Mouse (Mus musculus) hematopoietic multipotent progenitor cell, adult 10-12 weeks (in vitro differentiated cells): Measurements from ENCODE around the gene Elobl. TPM values are rescaled to one million over a fixed set of nuclear protein-coding genes. Genes with fewer than 3 reads are reported as not detected.

Experiments used
- polyA plus RNA-seq: library from polyadenylated mRNA; stranded (reverse); fragments of >175 nt; gene quantifications from 2 replicates; pipeline ENCODE4 v1.2.3, GENCODE M21; 2012; ENCODE audit warnings: low replicate concordance

Gene Elobl
- not detected in 2 replicates for polyA plus RNA-seq

DNA sequence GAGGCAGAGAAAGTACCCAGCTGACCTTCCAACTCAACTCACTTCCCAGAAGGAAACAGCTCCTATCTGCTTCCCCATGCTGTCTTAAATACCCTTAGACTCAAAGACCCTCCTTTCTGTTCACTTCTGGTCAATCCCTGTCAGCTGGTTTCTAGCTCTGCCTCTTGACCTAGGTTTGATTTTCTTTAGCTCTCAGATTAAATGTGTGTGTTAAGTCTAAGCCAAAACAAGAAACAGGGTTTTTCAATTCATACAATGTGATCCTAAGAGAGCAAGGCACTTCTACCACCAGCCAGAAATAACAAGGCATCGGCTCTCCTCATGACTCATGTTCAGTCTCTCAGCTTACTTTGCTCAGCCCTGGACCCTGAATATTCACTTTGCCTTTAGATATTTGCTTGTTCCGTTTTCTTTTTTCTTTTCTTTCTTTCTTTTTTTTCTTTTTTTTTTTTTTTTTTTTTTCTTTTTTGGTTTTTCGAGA is at the start of gene Elobl:
Gene Elobl, minus strand, starts transcription at position 51 of the 481 bp plus-strand sequence.

DNA sequence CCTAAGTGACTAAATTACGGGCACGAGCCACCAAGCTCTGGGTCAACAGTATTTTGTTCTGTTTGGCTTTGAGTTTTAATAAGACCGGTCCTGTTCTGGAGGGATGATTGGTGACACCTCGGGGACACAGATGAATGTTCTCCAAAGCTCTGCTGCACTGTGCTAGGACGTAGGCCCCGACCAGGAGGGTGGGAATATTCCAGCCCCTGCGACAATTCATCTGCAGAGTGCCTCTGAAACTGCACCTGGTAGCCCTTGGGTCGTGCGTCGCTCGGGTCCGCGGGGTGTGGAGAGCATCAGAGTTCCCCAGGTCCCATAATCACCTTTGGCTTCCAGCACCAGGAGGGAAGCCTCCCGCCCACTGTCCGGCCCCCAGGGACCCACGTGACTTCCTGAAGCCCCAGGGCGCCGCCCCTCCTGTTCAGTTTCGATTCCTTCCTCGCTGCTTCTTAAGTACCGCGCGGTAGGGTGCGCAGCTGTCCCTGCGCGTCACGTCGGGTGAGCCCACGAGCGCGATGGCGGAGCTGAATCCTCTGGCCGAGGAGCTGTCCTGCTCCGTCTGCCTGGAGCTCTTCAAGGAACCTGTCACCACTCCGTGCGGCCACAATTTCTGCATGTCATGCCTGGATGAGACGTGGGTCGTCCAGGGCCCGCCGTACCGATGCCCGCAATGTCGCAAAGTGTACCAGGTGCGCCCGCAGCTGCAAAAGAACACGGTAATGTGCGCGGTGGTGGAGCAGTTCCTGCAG is 32.4 kb upstream of the Elobl start, which contains the start of gene Trim25:
Gene Trim25, plus strand, starts transcription at position 403 of the 749 bp plus-strand sequence.

DNA sequence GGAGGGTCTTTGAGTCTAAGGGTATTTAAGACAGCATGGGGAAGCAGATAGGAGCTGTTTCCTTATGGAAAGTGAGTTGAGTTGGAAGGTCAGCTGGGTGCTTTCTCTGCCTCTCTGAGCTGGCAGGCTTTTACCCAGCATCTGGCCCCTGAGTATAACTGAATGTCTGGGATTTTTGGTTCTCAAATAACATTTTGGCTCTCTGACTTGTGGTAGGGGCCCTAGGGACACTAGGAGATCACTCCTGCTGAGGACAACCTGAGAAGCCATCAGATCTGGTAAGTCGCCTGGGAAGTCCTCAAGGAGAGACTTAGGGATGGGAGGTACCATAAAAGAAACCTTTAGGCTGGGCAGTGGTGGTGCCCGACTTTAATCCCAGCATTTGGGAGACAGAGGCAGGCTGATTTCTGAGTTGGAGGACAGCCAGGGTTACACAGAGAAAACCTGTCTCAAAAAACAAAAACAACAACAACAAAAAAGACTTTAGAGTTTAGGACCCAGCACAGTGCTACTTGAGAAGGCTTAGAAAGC is 3.5 kb upstream of the Elobl start, which contains the start of gene Coil:
Gene Coil, plus strand, starts transcription at position 51 of the 531 bp plus-strand sequence.

DNA sequence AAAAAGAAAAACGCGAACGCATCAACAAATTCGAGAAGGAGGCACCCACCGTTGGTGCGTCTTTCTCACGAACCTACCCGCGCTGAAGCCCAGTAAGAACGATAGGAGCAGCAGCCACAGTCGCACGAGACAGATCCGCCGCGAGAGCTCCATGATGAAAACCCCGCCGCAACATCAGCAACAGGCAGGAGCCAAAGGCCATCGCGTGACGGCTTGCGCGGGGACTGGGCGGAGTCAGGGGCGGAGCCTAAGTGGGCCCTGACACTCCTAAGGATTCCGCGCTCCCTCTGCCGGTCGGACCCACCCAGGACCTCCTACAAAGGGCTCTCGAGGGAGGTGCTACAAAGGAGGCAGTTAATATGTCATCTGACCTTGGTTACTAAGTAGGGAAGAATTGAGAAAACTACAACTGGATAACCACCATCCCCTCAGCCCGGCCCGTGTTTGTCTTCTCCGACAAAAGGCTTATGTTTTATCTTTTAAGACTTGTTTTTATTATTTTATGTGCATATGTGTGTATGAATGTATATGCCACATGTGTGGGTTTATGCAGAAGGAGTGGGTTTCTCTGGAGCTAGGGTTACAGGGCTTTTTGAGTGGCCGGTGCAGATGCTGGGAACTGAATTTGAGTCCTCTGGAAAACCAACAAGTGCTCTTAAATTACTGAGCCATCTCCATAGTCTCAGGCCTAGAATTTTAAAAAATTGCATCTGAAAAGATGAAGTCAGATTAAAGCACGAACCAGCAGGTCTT is 11.3 kb downstream of the Elobl start, which contains the start of gene Scpep1:
Gene Scpep1, minus strand, starts transcription at position 249 of the 753 bp plus-strand sequence.

Other genes with a start within 250 kb of the Elobl start
- 17.7 and 25.0 TPM in 2 replicates for gene Msi2, start 248.4 kb downstream of the Elobl start, polyA plus RNA-seq
- 1.5 and 3.0 TPM in 2 replicates for gene Akap1, start 102.3 kb downstream of the Elobl start, polyA plus RNA-seq
- gene Scpep1, start 11.5 kb downstream of the Elobl start, polyA plus RNA-seq, result 6.8 and 19.3 TPM in 2 replicates
- 5.0 and 7.9 TPM in 2 replicates for gene Coil, start 3.3 kb upstream of the Elobl start, polyA plus RNA-seq
- gene Trim25, start 32.4 kb upstream of the Elobl start, polyA plus RNA-seq, result 49.5 and 96.2 TPM in 2 replicates
- 2.0 and 2.5 TPM in 2 replicates for gene Dgke, start 99.9 kb upstream of the Elobl start, polyA plus RNA-seq
- gene Gm525, start 106.9 kb upstream of the Elobl start, polyA plus RNA-seq, result not detected in 2 replicates